Mouse (Mus musculus): Measurements from ENCODE around the gene Gpld1. TPM values are rescaled to one million over a fixed set of nuclear protein-coding genes. Genes with fewer than 3 reads are reported as not detected.

The Gpld1 gene
- polyA plus RNA-seq, 1 experiment, result not detected

GRCm38 (mm10) chr13:24915831-24916230 lies 27.1 kb upstream of the Gpld1 start:
- WGBS, result 74% methylated on average over 13 of the region's 13 CpGs
- Histone ChIP-seq H3K27ac (ENCODE audit: insufficient read depth, low read depth, low read length) (no peak overlapping the region), H3K4me3 (ENCODE audit: insufficient read depth, low read depth, low read length) (no peak overlapping the region), H3K4me1 (ENCODE audit: control insufficient read depth, insufficient read depth, low read length) (peaks cover 4% of the 10 kb centered on the region; the same call in 1 of the 2 replicates)
- TF ChIP-seq CTCF (IDR thresholded peaks at IDR 0.05; ENCODE audit: insufficient read depth, low read depth, low read length) (no peak), POLR2A (IDR thresholded peaks at IDR 0.05; ENCODE audit: insufficient read depth, low read depth, low read length) (no peak)

- 14% methylated on average over 5 of the region's 5 CpGs for WGBS
- no peaks in the 10 kb centered on the region for H3K4me1 ChIP-seq (ENCODE audit: control insufficient read depth, insufficient read depth, low read length)
- TF ChIP-seq POLR2A (IDR thresholded peaks at IDR 0.05; ENCODE audit: insufficient read depth, low read depth, low read length), result no peak
- TF ChIP-seq CTCF (IDR thresholded peaks at IDR 0.05; ENCODE audit: insufficient read depth, low read depth, low read length), result no peak
Observed at GRCm38 (mm10) chr13:24920333-24920977, 22.5 kb upstream of the Gpld1 start.

GRCm38 (mm10) chr13:24921281-24921680 lies 21.7 kb upstream of the Gpld1 start:
- Histone ChIP-seq H3K4me1 (ENCODE audit: control insufficient read depth, insufficient read depth, low read length) (no peaks in the 10 kb centered on the region), H3K27ac (ENCODE audit: insufficient read depth, low read depth, low read length) (no peak overlapping the region), H3K4me3 (ENCODE audit: insufficient read depth, low read depth, low read length) (no peak overlapping the region)
- TF ChIP-seq POLR2A (IDR thresholded peaks at IDR 0.05; ENCODE audit: insufficient read depth, low read depth, low read length), result no peak
- 92% methylated on average over 6 of the region's 6 CpGs for WGBS

More at GRCm38 (mm10) chr13:24920333-24920977, 22.5 kb upstream of the Gpld1 start:
- Histone ChIP-seq H3K27ac (ENCODE audit: insufficient read depth, low read depth, low read length) (no peak overlapping the region), H3K4me3 (ENCODE audit: insufficient read depth, low read depth, low read length) (no peak overlapping the region)

GRCm38 (mm10) chr13:24923991-24924390 lies 19.0 kb upstream of the Gpld1 start:
- H3K4me3 ChIP-seq (ENCODE audit: insufficient read depth, low read depth, low read length), result no peak overlapping the region
- 88% methylated on average over 5 of the region's 5 CpGs for WGBS
- H3K4me1 ChIP-seq (ENCODE audit: control insufficient read depth, insufficient read depth, low read length), result no peaks in the 10 kb centered on the region
- no peak overlapping the region for H3K27ac ChIP-seq (ENCODE audit: insufficient read depth, low read depth, low read length)
- TF ChIP-seq CTCF (IDR thresholded peaks at IDR 0.05; ENCODE audit: insufficient read depth, low read depth, low read length) (no peak), POLR2A (IDR thresholded peaks at IDR 0.05; ENCODE audit: insufficient read depth, low read depth, low read length) (no peak)

GRCm38 (mm10) chr13:24930591-24930990 lies 12.4 kb upstream of the Gpld1 start:
- H3K4me3 ChIP-seq (ENCODE audit: insufficient read depth, low read depth, low read length), result no peak overlapping the region
- no peak overlapping the region for H3K27ac ChIP-seq (ENCODE audit: insufficient read depth, low read depth, low read length)
- TF ChIP-seq POLR2A (IDR thresholded peaks at IDR 0.05; ENCODE audit: insufficient read depth, low read depth, low read length), result no peak
- TF ChIP-seq CTCF (IDR thresholded peaks at IDR 0.05; ENCODE audit: insufficient read depth, low read depth, low read length), result no peak
- peaks cover 5% of the 10 kb centered on the region for H3K4me1 ChIP-seq (ENCODE audit: control insufficient read depth, insufficient read depth, low read length)

GRCm38 (mm10) chr13:24933199-24933598 lies 9.8 kb upstream of the Gpld1 start:
- 86% methylated on average over 7 of the region's 7 CpGs for WGBS
- H3K4me3 ChIP-seq (ENCODE audit: insufficient read depth, low read depth, low read length), result no peak overlapping the region
- no peak overlapping the region for H3K27ac ChIP-seq (ENCODE audit: insufficient read depth, low read depth, low read length)
- TF ChIP-seq POLR2A (IDR thresholded peaks at IDR 0.05; ENCODE audit: insufficient read depth, low read depth, low read length) (no peak), CTCF (IDR thresholded peaks at IDR 0.05; ENCODE audit: insufficient read depth, low read depth, low read length) (no peak)
- peaks cover 14% of the 10 kb centered on the region for H3K4me1 ChIP-seq (ENCODE audit: control insufficient read depth, insufficient read depth, low read length)

GRCm38 (mm10) chr13:24936772-24937107 lies 6.2 kb upstream of the Gpld1 start:
- peak overlapping the region; percentile 81 for H3K27ac ChIP-seq (ENCODE audit: insufficient read depth, low read depth, low read length)
- H3K4me1 ChIP-seq (ENCODE audit: control insufficient read depth, insufficient read depth, low read length), result peaks cover 14% of the 10 kb centered on the region
- 26% methylated on average over 5 of the region's 5 CpGs for WGBS
- TF ChIP-seq CTCF (IDR thresholded peaks at IDR 0.05; ENCODE audit: insufficient read depth, low read depth, low read length), result no peak
- no peak for TF ChIP-seq POLR2A (IDR thresholded peaks at IDR 0.05; ENCODE audit: insufficient read depth, low read depth, low read length)
- peak overlapping the region; percentile 95 for H3K4me3 ChIP-seq (ENCODE audit: insufficient read depth, low read depth, low read length)

GRCm38 (mm10) chr13:24937108-24937838 lies 5.7 kb upstream of the Gpld1 start, which contains the start of gene Aldh5a1:
Gene Aldh5a1, minus strand, starts transcription at chr13:24937661.
- peak; percentile 66 for TF ChIP-seq POLR2A (IDR thresholded peaks at IDR 0.05; ENCODE audit: insufficient read depth, low read depth, low read length)
- no peak for TF ChIP-seq CTCF (IDR thresholded peaks at IDR 0.05; ENCODE audit: insufficient read depth, low read depth, low read length)
- Histone ChIP-seq H3K4me1 (ENCODE audit: control insufficient read depth, insufficient read depth, low read length) (peaks cover 14% of the 10 kb centered on the region), H3K27ac (ENCODE audit: insufficient read depth, low read depth, low read length) (peak within 1 kb of the TSS; percentile 81), H3K4me3 (ENCODE audit: insufficient read depth, low read depth, low read length) (peak within 1 kb of the TSS; percentile 95)
- under 1% methylated on average over 75 of the region's 75 CpGs for WGBS

- WGBS, result 9% methylated on average over 12 of the region's 12 CpGs
Observed at GRCm38 (mm10) chr13:24937839-24938166, 5.1 kb upstream of the Gpld1 start.

More at GRCm38 (mm10) chr13:24937839-24938166, 5.1 kb upstream of the Gpld1 start:
- peak overlapping the region; percentile 95 for H3K4me3 ChIP-seq (ENCODE audit: insufficient read depth, low read depth, low read length)
- peak overlapping the region; percentile 36 for H3K27ac ChIP-seq (ENCODE audit: insufficient read depth, low read depth, low read length)
- peaks cover 16% of the 10 kb centered on the region for H3K4me1 ChIP-seq (ENCODE audit: control insufficient read depth, insufficient read depth, low read length)
- TF ChIP-seq CTCF (IDR thresholded peaks at IDR 0.05; ENCODE audit: insufficient read depth, low read depth, low read length) (no peak), POLR2A (IDR thresholded peaks at IDR 0.05; ENCODE audit: insufficient read depth, low read depth, low read length) (no peak)
